Mouse (Mus musculus) midbrain, embryonic 16.5 days (tissue): ENCODE results near the gene Plb1. TPM values are rescaled to one million over a fixed set of nuclear protein-coding genes. Genes with fewer than 3 reads are reported as not detected.

Experiments
- polyA plus RNA-seq: library from polyadenylated mRNA; unstranded; fragments of >200 nt; fragmentation: Nextera tagmentation; extraction: Ambion mirVana; gene quantifications from 2 replicates; pipeline ENCODE4 v1.2.1, GENCODE M21; 2015

Plb1 gene
- polyA plus RNA-seq, 1 experiment from 2014 or later, result 0.04 TPM

Other genes with a start within 250 kb of the Plb1 start
- 0.37 and 0.55 TPM in 2 replicates for gene Fosl2, start 96.9 kb upstream of the Plb1 start, polyA plus RNA-seq
- gene Ppp1cb, start 226.1 kb downstream of the Plb1 start, polyA plus RNA-seq, result 208 TPM in 2 replicates